Mouse (Mus musculus) lung, adult 2 months (tissue): ENCODE data around the gene Ecm2.

Source experiments
- CTCF ChIP-seq: fragments of 200-500 bp; IDR thresholded peaks from 2 replicates; pipeline ENCODE4 v1.5.1; 2011; ENCODE audit warnings: mild to moderate bottlenecking, low read length, control low read depth; ENCODE audit not compliant: insufficient read depth
- POLR2A ChIP-seq: fragments of 200-500 bp; IDR thresholded peaks from 2 replicates; pipeline ENCODE4 v1.6.1; 2011; ENCODE audit warnings: low read depth, mild to moderate bottlenecking, control low read depth, low read length, borderline replicate concordance; ENCODE audit errors: extremely low read depth

- TF ChIP-seq CTCF (no peak), POLR2A (no peak)
These were observed 65.8 kb downstream of the Ecm2 start for GRCm38 (mm10) chr13:49570371-49570770.
